Mouse (Mus musculus): ENCODE measurements around the gene Gli2. TPM values are rescaled to one million over a fixed set of nuclear protein-coding genes. Genes with fewer than 3 reads are reported as not detected.

Gli2 gene
- polyA plus RNA-seq, 1 experiment = not detected

DNA sequence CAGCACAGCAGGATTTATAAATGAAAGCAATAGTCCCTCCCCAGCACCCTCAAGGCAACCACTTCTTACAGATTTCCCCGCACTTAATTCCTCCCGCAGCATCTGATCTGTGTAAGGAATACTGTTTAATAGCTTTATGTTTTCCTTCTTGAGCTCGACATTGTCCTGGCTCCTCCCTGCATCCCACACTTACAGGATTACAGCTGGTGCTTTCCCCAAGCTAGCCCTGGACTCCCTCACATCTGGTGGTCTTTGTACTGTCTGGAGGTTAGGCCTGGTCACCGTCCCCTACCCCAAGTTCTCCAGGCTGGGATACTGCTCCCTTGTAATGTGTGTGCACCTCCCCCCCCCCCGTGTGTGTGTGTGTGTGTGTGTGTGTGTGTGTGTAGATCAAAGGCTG is 101.1 kb downstream of the Gli2 start:
- 65% methylated on average over 5 of the region's 5 CpGs for WGBS
- TF ChIP-seq CTCF (IDR thresholded peaks at IDR 0.05; ENCODE audit: insufficient read depth, low read depth, low read length) (no peak), POLR2A (IDR thresholded peaks at IDR 0.05; ENCODE audit: insufficient read depth, low read depth, low read length) (no peak)
- no peak overlapping the region for H3K27ac ChIP-seq (ENCODE audit: insufficient read depth, low read depth, low read length)
- no peak overlapping the region for H3K4me3 ChIP-seq (ENCODE audit: insufficient read depth, low read depth, low read length)
- peaks cover 8% of the 10 kb centered on the region for H3K4me1 ChIP-seq (ENCODE audit: control insufficient read depth, insufficient read depth, low read length)

DNA sequence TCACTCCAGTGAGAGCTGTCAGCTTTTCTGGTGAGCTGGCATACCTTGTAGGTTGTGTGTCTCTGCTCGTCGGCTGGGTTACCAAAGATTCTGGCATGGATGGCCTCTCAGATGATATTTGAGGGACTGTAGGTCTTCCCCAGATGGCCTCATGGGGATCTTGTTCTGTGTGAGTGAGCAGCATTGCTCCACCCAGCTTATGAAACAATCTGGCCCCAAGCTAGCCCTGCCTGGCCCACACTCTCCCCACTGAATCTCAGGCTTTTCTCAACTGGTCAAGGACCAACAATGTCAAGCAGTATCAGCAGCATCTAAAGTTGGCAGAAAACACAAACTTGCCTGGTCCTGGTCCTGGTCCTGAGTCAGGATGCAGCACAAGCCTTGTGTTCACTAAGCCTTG is 105.0 kb downstream of the Gli2 start:
- Histone ChIP-seq H3K4me3 (ENCODE audit: insufficient read depth, low read depth, low read length) (no peak overlapping the region), H3K4me1 (ENCODE audit: control insufficient read depth, insufficient read depth, low read length) (no peaks in the 10 kb centered on the region), H3K27ac (ENCODE audit: insufficient read depth, low read depth, low read length) (no peak overlapping the region)
- TF ChIP-seq POLR2A (IDR thresholded peaks at IDR 0.05; ENCODE audit: insufficient read depth, low read depth, low read length) (no peak), CTCF (IDR thresholded peaks at IDR 0.05; ENCODE audit: insufficient read depth, low read depth, low read length) (no peak)
- WGBS = 53% methylated on average over 2 of the region's 2 CpGs

DNA sequence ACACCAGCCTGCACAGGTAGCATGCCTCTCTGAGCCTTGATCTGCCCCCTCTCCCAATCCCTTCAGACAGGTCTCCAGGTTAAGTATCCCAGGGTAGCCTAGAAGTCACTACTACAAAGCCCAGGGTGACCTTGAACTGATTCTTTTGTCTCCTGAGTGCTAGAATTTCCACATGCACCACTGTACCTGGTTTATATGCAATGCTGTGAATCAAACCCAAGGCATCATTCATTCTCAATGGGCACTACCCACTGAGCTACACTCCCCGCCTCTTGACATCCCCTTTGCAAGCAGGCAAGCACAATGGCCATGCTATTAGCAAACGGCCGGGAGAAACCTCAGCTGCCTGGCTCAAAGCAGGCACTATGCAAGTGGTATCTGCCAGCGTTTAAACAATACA is 106.2 kb downstream of the Gli2 start:
- Histone ChIP-seq H3K4me1 (ENCODE audit: control insufficient read depth, insufficient read depth, low read length) (no peaks in the 10 kb centered on the region), H3K4me3 (ENCODE audit: insufficient read depth, low read depth, low read length) (no peak overlapping the region), H3K27ac (ENCODE audit: insufficient read depth, low read depth, low read length) (no peak overlapping the region)
- TF ChIP-seq POLR2A (IDR thresholded peaks at IDR 0.05; ENCODE audit: insufficient read depth, low read depth, low read length) (no peak), CTCF (IDR thresholded peaks at IDR 0.05; ENCODE audit: insufficient read depth, low read depth, low read length) (no peak)
- 64% methylated on average over 4 of the region's 4 CpGs for WGBS

DNA sequence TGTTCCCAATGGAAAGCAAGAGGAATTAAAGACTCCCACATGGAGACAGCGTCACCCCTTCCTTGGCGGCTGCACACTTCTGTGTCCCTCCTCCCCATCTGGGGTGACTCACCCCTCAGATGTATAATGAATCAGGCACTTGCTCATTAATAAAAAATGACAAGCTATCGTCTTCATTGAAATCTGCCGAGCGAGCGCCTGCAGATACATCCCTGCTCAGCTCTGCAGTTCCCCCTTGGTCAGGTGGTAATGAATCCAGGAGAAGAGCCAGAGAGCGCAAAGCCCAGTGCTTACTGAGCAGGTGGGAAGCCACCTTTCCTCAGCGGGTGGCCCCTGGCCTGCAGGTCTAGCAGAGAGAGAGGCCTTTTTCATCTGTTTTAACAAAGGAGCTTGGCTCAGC is 112.1 kb downstream of the Gli2 start:
- H3K27ac ChIP-seq (ENCODE audit: insufficient read depth, low read depth, low read length) = no peak overlapping the region
- H3K4me1 ChIP-seq (ENCODE audit: control insufficient read depth, insufficient read depth, low read length) = peaks cover 8% of the 10 kb centered on the region
- TF ChIP-seq POLR2A (IDR thresholded peaks at IDR 0.05; ENCODE audit: insufficient read depth, low read depth, low read length) = no peak
- TF ChIP-seq CTCF (IDR thresholded peaks at IDR 0.05; ENCODE audit: insufficient read depth, low read depth, low read length) = no peak
- no peak overlapping the region for H3K4me3 ChIP-seq (ENCODE audit: insufficient read depth, low read depth, low read length)
- 42% methylated on average over 8 of the region's 8 CpGs for WGBS

DNA sequence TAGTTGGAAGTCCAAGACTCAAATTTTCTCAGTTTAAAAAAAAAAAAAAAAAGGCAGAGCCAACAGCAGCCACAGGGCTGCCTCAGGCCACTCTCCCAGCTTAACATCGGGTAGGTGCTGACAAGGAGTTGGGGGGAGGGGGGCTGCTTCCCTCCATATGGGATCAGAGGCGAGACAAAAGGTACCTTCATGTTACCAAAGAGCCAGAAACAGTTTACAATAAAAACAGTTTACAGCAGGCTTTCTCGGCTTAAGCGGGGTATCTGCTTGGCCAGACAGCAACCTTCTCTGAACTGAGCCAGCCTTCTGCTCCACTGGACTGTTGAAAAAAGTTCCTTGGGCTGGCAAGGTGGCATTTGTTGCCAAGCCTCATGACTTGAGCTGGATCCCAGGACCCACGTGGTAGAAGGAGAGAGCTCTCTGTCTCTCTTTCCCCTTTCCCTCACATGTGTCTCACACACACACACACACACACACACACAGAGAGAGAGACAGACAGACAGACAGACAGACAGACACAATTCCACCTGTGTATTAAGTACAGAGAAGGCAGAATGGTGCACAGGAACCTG is 113.1 kb downstream of the Gli2 start:
- WGBS = 67% methylated on average over 5 of the region's 5 CpGs
- Histone ChIP-seq H3K27ac (ENCODE audit: insufficient read depth, low read depth, low read length) (no peak overlapping the region), H3K4me1 (ENCODE audit: control insufficient read depth, insufficient read depth, low read length) (peaks cover 8% of the 10 kb centered on the region), H3K4me3 (ENCODE audit: insufficient read depth, low read depth, low read length) (no peak overlapping the region)
- TF ChIP-seq POLR2A (IDR thresholded peaks at IDR 0.05; ENCODE audit: insufficient read depth, low read depth, low read length) (no peak), CTCF (IDR thresholded peaks at IDR 0.05; ENCODE audit: insufficient read depth, low read depth, low read length) (no peak)

DNA sequence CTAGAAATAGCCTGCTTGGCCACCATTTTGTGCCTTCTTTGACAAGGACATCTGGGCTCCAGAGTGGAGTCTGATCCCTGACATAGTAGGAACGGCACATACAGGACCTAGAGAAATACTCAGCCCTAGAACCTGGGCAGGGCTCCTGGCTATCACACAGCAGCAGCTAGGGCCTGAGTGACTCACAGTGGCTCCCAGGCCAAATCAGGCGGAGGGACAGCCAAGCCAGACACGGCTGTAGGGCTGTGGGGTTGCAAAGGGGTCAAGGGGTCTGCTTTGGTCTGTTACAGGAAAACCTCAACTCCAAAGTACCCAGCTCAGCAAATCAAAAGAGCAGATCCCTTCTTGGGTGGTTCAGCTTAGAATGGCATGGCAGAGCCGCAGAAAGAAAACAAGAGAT is 115.2 kb downstream of the Gli2 start:
- TF ChIP-seq CTCF (IDR thresholded peaks at IDR 0.05; ENCODE audit: insufficient read depth, low read depth, low read length) = no peak
- no peak for TF ChIP-seq POLR2A (IDR thresholded peaks at IDR 0.05; ENCODE audit: insufficient read depth, low read depth, low read length)
- 85% methylated on average over 4 of the region's 4 CpGs for WGBS
- Histone ChIP-seq H3K27ac (ENCODE audit: insufficient read depth, low read depth, low read length) (no peak overlapping the region), H3K4me1 (ENCODE audit: control insufficient read depth, insufficient read depth, low read length) (peaks cover 8% of the 10 kb centered on the region), H3K4me3 (ENCODE audit: insufficient read depth, low read depth, low read length) (no peak overlapping the region)

DNA sequence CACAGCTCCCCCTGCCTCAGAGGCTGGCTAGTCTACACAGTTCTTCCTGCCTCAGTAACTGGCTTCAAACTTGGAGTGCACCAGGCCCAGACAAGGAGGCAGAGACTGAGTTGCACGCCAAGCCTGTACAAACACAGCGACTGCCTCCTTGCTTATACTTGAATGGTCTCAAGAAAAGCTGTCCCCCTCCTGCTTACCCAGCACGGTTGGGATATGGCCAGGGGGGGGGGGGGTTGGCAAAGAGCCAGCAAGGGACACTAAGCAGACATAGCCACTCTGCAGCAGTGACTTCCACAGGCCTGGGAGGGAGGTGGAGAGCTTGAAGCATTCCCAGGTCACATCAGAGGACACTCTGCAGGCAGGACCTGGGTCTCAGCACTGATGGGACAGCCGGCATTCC is 117.3 kb downstream of the Gli2 start:
- H3K4me3 ChIP-seq (ENCODE audit: insufficient read depth, low read depth, low read length) = no peak overlapping the region
- H3K27ac ChIP-seq (ENCODE audit: insufficient read depth, low read depth, low read length) = no peak overlapping the region
- TF ChIP-seq POLR2A (IDR thresholded peaks at IDR 0.05; ENCODE audit: insufficient read depth, low read depth, low read length) (no peak), CTCF (IDR thresholded peaks at IDR 0.05; ENCODE audit: insufficient read depth, low read depth, low read length) (no peak)
- peaks cover 3% of the 10 kb centered on the region for H3K4me1 ChIP-seq (ENCODE audit: control insufficient read depth, insufficient read depth, low read length)
- WGBS = 50% methylated on average over 4 of the region's 4 CpGs

DNA sequence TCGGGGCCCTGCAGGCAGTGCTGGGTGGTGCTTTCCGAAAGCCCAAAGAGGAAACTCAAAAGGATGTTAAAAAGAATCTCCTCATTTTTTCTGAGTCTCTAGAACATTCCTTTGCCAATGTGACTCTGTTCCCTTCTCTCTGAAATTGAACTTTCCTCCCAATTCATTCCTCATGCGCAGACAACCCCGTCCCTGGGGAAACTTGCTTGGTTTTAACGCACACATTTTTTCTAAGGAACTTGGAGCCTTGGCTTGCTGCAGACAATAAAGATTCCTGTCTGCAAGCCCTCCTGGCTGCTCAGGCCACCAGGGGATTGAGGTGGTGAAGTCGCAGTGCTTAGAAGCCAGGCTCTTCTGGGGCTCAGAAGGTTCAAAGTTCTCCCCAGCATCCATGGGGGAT is 117.9 kb downstream of the Gli2 start:
- no peak overlapping the region for H3K4me3 ChIP-seq (ENCODE audit: insufficient read depth, low read depth, low read length)
- 73% methylated on average over 6 of the region's 6 CpGs for WGBS
- no peak for TF ChIP-seq POLR2A (IDR thresholded peaks at IDR 0.05; ENCODE audit: insufficient read depth, low read depth, low read length)
- TF ChIP-seq CTCF (IDR thresholded peaks at IDR 0.05; ENCODE audit: insufficient read depth, low read depth, low read length) = no peak
- no peaks in the 10 kb centered on the region; the same call in 1 of the 2 replicates for H3K4me1 ChIP-seq (ENCODE audit: control insufficient read depth, insufficient read depth, low read length)
- H3K27ac ChIP-seq (ENCODE audit: insufficient read depth, low read depth, low read length) = no peak overlapping the region

DNA sequence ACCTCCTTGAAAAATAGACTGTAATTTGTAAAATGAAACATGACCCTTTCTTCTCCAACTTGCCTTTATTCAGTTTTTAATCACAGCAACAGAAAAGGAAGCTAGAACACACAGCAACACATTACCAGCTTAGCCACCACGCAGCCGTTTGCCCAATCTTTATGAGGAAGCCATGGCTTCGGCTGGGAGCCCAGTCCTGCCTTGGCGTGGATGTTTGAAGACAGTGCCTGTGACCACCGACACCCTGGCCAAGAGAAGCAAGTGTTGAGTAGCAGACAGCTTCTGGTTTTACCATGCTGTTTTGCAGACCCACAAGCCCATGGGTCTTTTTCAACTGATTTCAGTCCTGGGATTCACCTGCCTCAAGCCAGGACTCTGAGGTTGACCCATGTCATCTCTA is 121.3 kb downstream of the Gli2 start:
- no peak overlapping the region for H3K27ac ChIP-seq (ENCODE audit: insufficient read depth, low read depth, low read length)
- H3K4me3 ChIP-seq (ENCODE audit: insufficient read depth, low read depth, low read length) = no peak overlapping the region
- TF ChIP-seq POLR2A (IDR thresholded peaks at IDR 0.05; ENCODE audit: insufficient read depth, low read depth, low read length) = no peak
- no peak for TF ChIP-seq CTCF (IDR thresholded peaks at IDR 0.05; ENCODE audit: insufficient read depth, low read depth, low read length)
- no peaks in the 10 kb centered on the region; the same call in 1 of the 2 replicates for H3K4me1 ChIP-seq (ENCODE audit: control insufficient read depth, insufficient read depth, low read length)
- WGBS = 95% methylated on average over 5 of the region's 5 CpGs

Data from olfactory bulb, adult 2 months (tissue).